Mouse (Mus musculus) hindbrain, postnatal 0 days (tissue): Measurements from ENCODE around the gene B3gnt6. TPM values are rescaled to one million over a fixed set of nuclear protein-coding genes. Genes with fewer than 3 reads are reported as not detected.

Source experiments
- ATAC-seq: fragments of 200-750 bp; cut with Nextera tagmentation; 2 replicates; pipeline ENCODE4 v1.8.0; 2017; ENCODE audit warnings: mild to moderate bottlenecking, moderate TSS enrichment, moderate library complexity
- DNase-seq: peaks from one replicate; pipeline ENCODE4 v3.0.0-alpha.2; 2015; ENCODE audit warnings: low spot score
- H3K27ac ChIP-seq: fragments of 300-500 bp; sonication (generic); 2 replicates; pipeline ENCODE4 v1.5.1; 2014; ENCODE audit warnings: mild to moderate bottlenecking
- H3K27me3 ChIP-seq: fragments of 300-500 bp; sonication (generic); 2 replicates; pipeline ENCODE4 v1.6.1; 2014; ENCODE audit warnings: low read length, mixed read lengths; ENCODE audit not compliant: insufficient read depth
- H3K36me3 ChIP-seq: fragments of 300-500 bp; sonication (generic); 2 replicates; pipeline ENCODE4 v1.6.1; 2014; ENCODE audit warnings: low read length, mixed read lengths; ENCODE audit not compliant: insufficient read depth
- H3K4me1 ChIP-seq: fragments of 300-500 bp; sonication (generic); 2 replicates; pipeline ENCODE4 v1.6.1; 2014; ENCODE audit warnings: antibody characterized with exemption, low read length, mixed read lengths; ENCODE audit not compliant: insufficient read depth
- H3K4me2 ChIP-seq: fragments of 300-500 bp; sonication (generic); 2 replicates; pipeline ENCODE4 v1.6.1; 2014; ENCODE audit warnings: low read depth, mild to moderate bottlenecking, low read length, moderate library complexity, mixed read lengths
- H3K4me3 ChIP-seq: fragments of 300-500 bp; sonication (generic); 2 replicates; pipeline ENCODE4 v1.5.1; 2014; ENCODE audit warnings: low read length
- H3K9ac ChIP-seq: fragments of 300-500 bp; sonication (generic); replicated peaks from 2 replicates; pipeline ENCODE4 v1.6.1; 2014; ENCODE audit warnings: mild to moderate bottlenecking, low read length, moderate library complexity, mixed read lengths
- H3K9me3 ChIP-seq: fragments of 300-500 bp; sonication (generic); 2 replicates; pipeline ENCODE4 v1.6.1; 2016; ENCODE audit warnings: low read length, mixed read lengths
- CTCF ChIP-seq: IDR thresholded peaks from 2 replicates; pipeline ENCODE4 v1.5.1; 2016; ENCODE audit warnings: antibody characterized with exemption, control low read depth, low read depth
- WGBS: fragments of 180-500 bp; shearing (Covaris S2); extraction: QIAGEN DNeasy Blood & Tissue Kit; methylation state at CpG from one replicate; pipeline ENCODE4 v1.1.7; 2014; 5-methylcytosine and 5-hydroxymethylcytosine counted together
- polyA plus RNA-seq: library from polyadenylated mRNA; unstranded; fragments of >200 nt; fragmentation: Nextera tagmentation; extraction: Ambion mirVana; gene quantifications from 2 replicates; pipeline ENCODE4 v1.2.1, GENCODE M21; 2015
- total RNA-seq: library from RNA; depleted of rRNA; stranded (reverse); fragments of >200 nt; gene quantifications from 2 replicates; pipeline ENCODE4 v1.2.3, GENCODE M21; 2014

Gene B3gnt6
- total and polyA plus RNA-seq, 2 experiments from 2014 or later: 1.2 to 1.5 TPM

DNA sequence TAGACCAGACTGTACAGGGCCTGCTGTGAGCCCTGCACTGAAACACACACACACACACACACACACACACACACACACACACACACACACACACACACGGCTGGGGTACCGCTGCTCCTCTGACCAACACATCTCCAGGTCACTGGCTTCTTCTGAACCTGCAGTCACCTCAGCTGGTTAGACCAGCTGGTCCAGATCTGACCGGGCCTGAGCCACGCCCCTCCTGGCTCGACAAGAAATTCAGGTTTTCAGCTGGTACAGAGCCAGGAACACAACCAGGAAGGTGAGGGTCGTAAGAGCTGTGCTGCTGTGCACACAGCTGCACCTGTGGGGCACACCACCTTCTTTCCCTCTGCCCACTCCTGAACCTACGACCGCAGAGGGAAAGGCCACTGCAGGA lies 40.8 kb downstream of the B3gnt6 start:
- H3K4me1 ChIP-seq: peaks cover 13% of the 10 kb centered on the region
- ATAC-seq (no peak), DNase-seq (no peak)
- H3K36me3 ChIP-seq: no peaks in the 10 kb centered on the region
- no peaks in the 10 kb centered on the region for H3K27me3 ChIP-seq
- H3K4me3 ChIP-seq: no peak overlapping the region
- H3K9ac ChIP-seq: no peak overlapping the region
- TF ChIP-seq CTCF: no peak
- WGBS: 61% methylated on average over 8 of the region's 8 CpGs
- H3K4me2 ChIP-seq: no peak overlapping the region
- H3K9me3 ChIP-seq: no peaks in the 10 kb centered on the region
- H3K27ac ChIP-seq: no peak overlapping the region

DNA sequence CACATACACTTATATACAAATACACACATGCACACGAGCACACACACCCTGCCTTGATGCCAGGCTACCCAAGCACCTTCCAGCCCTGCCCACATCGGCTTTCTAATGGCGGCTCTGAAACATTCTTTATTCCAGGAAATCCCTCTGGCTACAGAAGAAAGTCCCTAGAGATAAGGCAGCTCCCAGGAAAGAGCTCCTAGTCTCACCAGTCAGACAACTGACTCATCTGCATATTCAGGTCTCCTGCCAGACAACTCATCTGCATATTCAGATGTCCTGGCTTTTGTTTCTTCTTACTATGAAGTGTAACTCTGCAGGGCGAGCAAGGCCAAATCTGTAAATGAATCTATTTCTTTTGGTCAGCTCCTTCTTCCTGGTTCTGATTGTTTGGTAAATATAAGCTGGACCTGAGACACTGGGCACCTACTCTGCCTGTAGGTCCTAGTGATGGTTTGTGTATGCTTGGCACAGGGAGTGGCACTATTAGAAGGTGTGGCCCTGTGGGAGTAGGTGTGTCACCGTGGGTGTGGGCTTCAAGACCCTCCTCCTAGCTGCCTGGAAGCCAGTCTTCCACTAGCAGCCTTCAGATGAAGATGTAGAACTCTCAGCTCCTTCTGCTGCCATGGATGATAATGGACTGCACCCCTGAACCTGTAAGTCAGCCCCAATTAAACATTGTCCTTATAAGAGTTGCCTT lies 41.5 kb downstream of the B3gnt6 start:
- Histone ChIP-seq H3K9ac (no peak overlapping the region), H3K4me3 (no peak overlapping the region), H3K4me1 (peaks cover 13% of the 10 kb centered on the region), H3K36me3 (no peaks in the 10 kb centered on the region), H3K4me2 (no peak overlapping the region), H3K27ac (no peak overlapping the region), H3K27me3 (no peaks in the 10 kb centered on the region), H3K9me3 (no peaks in the 10 kb centered on the region)
- no peak for TF ChIP-seq CTCF
- 38% methylated on average over 5 of the region's 5 CpGs for WGBS
- ATAC-seq: no peak
- DNase-seq: no peak

DNA sequence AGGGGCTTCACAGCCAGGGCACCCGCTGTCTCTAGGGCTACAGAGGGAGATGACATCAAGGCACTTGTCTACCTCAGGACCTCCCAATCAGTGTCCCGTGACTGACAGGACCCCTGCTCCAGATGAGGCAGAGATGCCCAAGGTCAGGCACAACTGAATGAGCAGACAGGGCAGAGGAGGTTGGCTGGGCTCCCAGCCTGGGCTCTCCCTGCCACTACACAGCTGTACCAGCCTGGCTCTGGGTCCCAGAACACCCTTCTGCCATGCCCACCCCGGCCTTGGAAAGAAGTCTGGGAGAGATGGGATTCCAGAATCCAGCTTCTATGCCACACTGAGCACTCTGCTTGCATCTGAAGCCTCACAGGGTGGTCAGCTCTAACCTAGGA lies 43.0 kb downstream of the B3gnt6 start:
- Histone ChIP-seq H3K36me3 (no peaks in the 10 kb centered on the region), H3K4me3 (no peak overlapping the region), H3K27ac (no peak overlapping the region), H3K27me3 (no peaks in the 10 kb centered on the region), H3K4me2 (no peak overlapping the region), H3K9ac (no peak overlapping the region), H3K9me3 (no peaks in the 10 kb centered on the region), H3K4me1 (peaks cover 13% of the 10 kb centered on the region)
- DNase-seq (no peak), ATAC-seq (no peak)
- TF ChIP-seq CTCF: no peak
- whole genome bisulfite sequencing: 17% methylated on average over 3 of the region's 3 CpGs

DNA sequence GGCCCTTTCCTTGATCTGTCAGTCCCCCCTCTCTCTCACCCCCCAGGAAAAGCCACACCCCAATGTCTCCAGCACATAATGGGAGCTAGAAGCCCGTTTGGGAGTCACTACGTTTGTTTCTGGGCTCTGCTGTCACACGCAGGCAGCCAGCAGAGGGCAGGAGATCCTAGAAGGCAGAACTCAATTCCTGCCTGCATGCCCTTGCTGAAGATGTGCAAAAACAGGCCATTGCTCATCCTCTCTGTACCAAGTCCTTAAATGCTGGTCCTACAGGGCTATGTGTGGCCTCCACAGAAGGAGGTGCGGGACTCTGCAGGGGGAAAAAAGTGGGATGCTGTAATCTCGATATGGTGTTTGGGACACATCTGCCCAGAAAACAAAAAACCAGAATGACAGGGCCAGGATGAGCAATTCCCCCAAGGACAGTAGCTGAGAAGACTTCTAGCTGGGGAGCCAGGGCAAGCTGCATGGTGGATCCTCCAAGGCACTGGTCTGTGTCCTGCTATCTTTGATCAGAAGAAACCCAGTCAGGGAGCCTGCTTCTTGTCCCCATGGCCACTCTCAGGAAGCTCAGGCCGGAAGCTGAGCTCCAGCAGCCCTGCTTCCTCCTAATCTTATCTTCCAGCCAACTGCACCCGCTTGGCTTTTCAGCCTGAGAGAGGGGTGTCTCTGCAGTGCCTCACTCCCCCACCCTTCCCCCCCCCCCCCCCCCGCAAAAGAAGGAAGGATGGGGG lies 43.6 kb downstream of the B3gnt6 start:
- peak; percentile 92 for TF ChIP-seq CTCF
- Histone ChIP-seq H3K36me3 (no peaks in the 10 kb centered on the region), H3K4me1 (peaks cover 13% of the 10 kb centered on the region), H3K27ac (no peak overlapping the region), H3K9me3 (no peaks in the 10 kb centered on the region), H3K4me2 (no peak overlapping the region), H3K9ac (no peak overlapping the region), H3K4me3 (no peak overlapping the region), H3K27me3 (no peaks in the 10 kb centered on the region)
- 26% methylated on average over 7 of the region's 8 CpGs for WGBS
- DNase-seq (peak; percentile 87), ATAC-seq (peak; percentile 61; the same call in 1 of the 2 replicates)

DNA sequence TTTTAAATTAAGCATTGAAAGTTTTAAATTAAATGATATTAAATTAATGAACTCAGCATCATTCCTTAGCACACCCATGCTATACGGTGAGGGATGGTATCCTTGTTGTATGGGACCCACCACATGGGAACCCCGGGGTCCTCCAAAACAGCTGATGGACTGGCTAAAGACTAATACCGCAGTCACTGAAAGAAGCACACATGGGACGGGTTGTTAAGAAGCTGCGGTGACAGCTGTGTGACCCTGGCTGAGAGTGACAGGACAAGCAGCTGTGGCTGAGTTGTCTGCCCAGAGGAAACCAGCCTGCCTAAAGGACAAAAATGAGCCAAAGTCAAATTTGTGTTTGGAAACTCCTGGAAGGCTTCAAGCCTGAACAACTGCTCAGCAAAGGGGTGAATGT lies 45.4 kb downstream of the B3gnt6 start:
- 71% methylated on average over 5 of the region's 5 CpGs for WGBS
- Histone ChIP-seq H3K4me1 (no peaks in the 10 kb centered on the region), H3K4me2 (no peak overlapping the region), H3K9ac (no peak overlapping the region), H3K9me3 (no peaks in the 10 kb centered on the region), H3K27ac (no peak overlapping the region), H3K36me3 (no peaks in the 10 kb centered on the region), H3K27me3 (no peaks in the 10 kb centered on the region), H3K4me3 (no peak overlapping the region)
- DNase-seq (no peak), ATAC-seq (no peak)
- no peak for TF ChIP-seq CTCF

DNA sequence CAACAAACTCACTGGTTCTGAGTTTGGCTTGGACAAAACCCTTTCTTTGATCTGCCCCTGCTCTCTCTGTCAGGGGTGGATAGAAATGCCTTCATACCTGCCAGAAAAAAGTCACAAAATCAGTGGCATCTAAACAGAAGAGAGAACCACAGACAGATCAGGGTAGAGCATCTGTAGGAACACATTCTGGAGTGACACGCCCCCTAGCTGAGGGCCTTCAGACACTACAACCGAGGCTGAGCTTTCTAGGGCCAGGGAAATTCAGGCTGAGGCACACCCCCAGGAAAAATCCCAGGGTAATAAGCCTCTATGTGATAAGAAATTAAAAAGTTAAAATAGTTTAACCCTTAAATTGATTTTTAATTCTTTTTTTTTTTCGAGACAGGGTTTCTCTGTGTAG lies 45.9 kb downstream of the B3gnt6 start:
- DNase-seq (no peak), ATAC-seq (no peak)
- peak; percentile 44 for TF ChIP-seq CTCF
- H3K9ac ChIP-seq: no peak overlapping the region
- no peaks in the 10 kb centered on the region for H3K9me3 ChIP-seq
- WGBS: 46% methylated on average over 3 of the region's 3 CpGs
- no peak overlapping the region for H3K4me3 ChIP-seq
- H3K27me3 ChIP-seq: no peaks in the 10 kb centered on the region
- no peaks in the 10 kb centered on the region for H3K4me1 ChIP-seq
- H3K27ac ChIP-seq: no peak overlapping the region
- no peaks in the 10 kb centered on the region for H3K36me3 ChIP-seq
- no peak overlapping the region for H3K4me2 ChIP-seq

DNA sequence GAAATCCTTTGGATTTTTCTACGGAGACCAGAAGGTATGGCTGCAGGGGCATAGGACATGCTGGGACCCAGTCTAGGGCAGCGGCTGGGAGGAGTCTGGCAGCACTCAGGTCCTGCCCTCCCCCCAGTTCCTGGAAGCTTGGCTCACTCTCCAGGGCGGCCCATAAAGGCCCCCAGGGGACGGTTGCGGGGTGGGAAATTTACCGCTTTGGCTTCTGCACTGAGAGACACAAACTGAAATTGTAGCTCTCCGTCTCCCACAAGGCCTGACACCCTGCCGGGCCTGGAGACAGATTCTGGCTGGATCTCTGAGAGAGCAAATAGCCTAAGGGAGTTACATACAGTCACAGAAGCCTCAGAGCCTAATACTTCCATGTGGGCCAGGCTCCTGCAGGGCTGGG lies 46.9 kb downstream of the B3gnt6 start:
- Histone ChIP-seq H3K9ac (no peak overlapping the region), H3K4me3 (no peak overlapping the region), H3K4me1 (no peaks in the 10 kb centered on the region), H3K36me3 (no peaks in the 10 kb centered on the region), H3K9me3 (no peaks in the 10 kb centered on the region), H3K4me2 (no peak overlapping the region), H3K27me3 (no peaks in the 10 kb centered on the region), H3K27ac (no peak overlapping the region)
- ATAC-seq (no peak), DNase-seq (no peak)
- no peak for TF ChIP-seq CTCF
- WGBS: 36% methylated on average over 8 of the region's 8 CpGs
